Mouse (Mus musculus): ENCODE measurements at regions not wholly inside any gene's neighbourhood (a gene's known extent, or its start where the extent isn't known, plus 50 kb on each side); places are given as distances from the start of the nearest gene placed in this dataset.

GRCm38 (mm10) chr15:62073595-62073994, 1150.8 kb upstream of the A1bg start:
- no peak for ATAC-seq (replicated peaks; ENCODE audit: low read depth, poor library complexity, severe bottlenecking)

GRCm38 (mm10) chr15:62071311-62071710, 1148.5 kb upstream of the A1bg start:
- no peak for ATAC-seq (replicated peaks; ENCODE audit: low read depth, poor library complexity, severe bottlenecking)

- ATAC-seq (replicated peaks; ENCODE audit: low read depth, poor library complexity, severe bottlenecking), result no peak
These were observed 1145.8 kb upstream of the A1bg start for GRCm38 (mm10) chr15:62068422-62069160.

- no peak for ATAC-seq (replicated peaks; ENCODE audit: low read depth, poor library complexity, severe bottlenecking)
These were observed 1141.6 kb upstream of the A1bg start for GRCm38 (mm10) chr15:62064399-62064798.

- peak; percentile 48 for ATAC-seq (replicated peaks; ENCODE audit: low read depth, poor library complexity, severe bottlenecking)
These were observed 1134.6 kb upstream of the A1bg start for GRCm38 (mm10) chr15:62057449-62057848.

GRCm38 (mm10) chr15:62056889-62057288, 1134.1 kb upstream of the A1bg start:
- ATAC-seq (replicated peaks; ENCODE audit: low read depth, poor library complexity, severe bottlenecking), result no peak

- peak; percentile 71 for ATAC-seq (replicated peaks; ENCODE audit: low read depth, poor library complexity, severe bottlenecking)
These were observed 1133.6 kb upstream of the A1bg start for GRCm38 (mm10) chr15:62056401-62056800.

GRCm38 (mm10) chr15:62055011-62055410, 1132.2 kb upstream of the A1bg start:
- no peak for ATAC-seq (replicated peaks; ENCODE audit: low read depth, poor library complexity, severe bottlenecking)

GRCm38 (mm10) chr15:62053420-62054239, 1130.8 kb upstream of the A1bg start:
- no peak for ATAC-seq (replicated peaks; ENCODE audit: low read depth, poor library complexity, severe bottlenecking)

GRCm38 (mm10) chr15:62049416-62049815, 1126.6 kb upstream of the A1bg start:
- no peak for ATAC-seq (replicated peaks; ENCODE audit: low read depth, poor library complexity, severe bottlenecking)

- ATAC-seq (replicated peaks; ENCODE audit: low read depth, poor library complexity, severe bottlenecking), result no peak
These were observed 1126.2 kb upstream of the A1bg start for GRCm38 (mm10) chr15:62048981-62049380.

- ATAC-seq (replicated peaks; ENCODE audit: low read depth, poor library complexity, severe bottlenecking), result peak; percentile 45; the same call in 1 of the 2 replicates
These were observed 1123.5 kb upstream of the A1bg start for GRCm38 (mm10) chr15:62046276-62046675.

- ATAC-seq (replicated peaks; ENCODE audit: low read depth, poor library complexity, severe bottlenecking), result no peak
These were observed 1122.0 kb upstream of the A1bg start for GRCm38 (mm10) chr15:62044654-62045335.

- ATAC-seq (replicated peaks; ENCODE audit: low read depth, poor library complexity, severe bottlenecking), result no peak
These were observed 1121.0 kb upstream of the A1bg start for GRCm38 (mm10) chr15:62043617-62044392.

GRCm38 (mm10) chr15:62042924-62043504, 1120.2 kb upstream of the A1bg start:
- ATAC-seq (replicated peaks; ENCODE audit: low read depth, poor library complexity, severe bottlenecking), result no peak
